Mouse (Mus musculus): Measurements from ENCODE around the gene Cyb561d2. TPM values are rescaled to one million over a fixed set of nuclear protein-coding genes. Genes with fewer than 3 reads are reported as not detected.

The Cyb561d2 gene
- polyA plus RNA-seq, 1 experiment from 2014 or later: 17.7 TPM

GRCm38 (mm10) chr9:107547957-107548356 is 6.0 kb upstream of the Cyb561d2 start:
- H3K27ac ChIP-seq (ENCODE audit: low read length): no peak overlapping the region
- 77% methylated on average over 5 of the region's 5 CpGs for WGBS
- H3K36me3 ChIP-seq (ENCODE audit: control insufficient read depth, insufficient read depth): peaks cover 9% of the 10 kb centered on the region
- H3K9ac ChIP-seq (ENCODE audit: low read length): no peak overlapping the region
- peaks cover 8% of the 10 kb centered on the region for H3K27me3 ChIP-seq (ENCODE audit: control insufficient read depth, insufficient read depth, low read length)
- H3K4me1 ChIP-seq (ENCODE audit: control insufficient read depth, insufficient read depth, low read length): peaks cover 31% of the 10 kb centered on the region
- no peak for ATAC-seq (replicated peaks; ENCODE audit: extremely low read depth, insufficient read depth, low FRiP score)
- no peak overlapping the region for H3K4me2 ChIP-seq (ENCODE audit: low read depth, low read length)
- H3K9me3 ChIP-seq (replicated peaks; ENCODE audit: control insufficient read depth, low read length): no peaks in the 10 kb centered on the region
- no peak overlapping the region for H3K4me3 ChIP-seq (ENCODE audit: low read length)

- peak within 1 kb of the TSS; percentile 41 for H3K4me2 ChIP-seq (ENCODE audit: low read depth, low read length)
- H3K9me3 ChIP-seq (replicated peaks; ENCODE audit: control insufficient read depth, low read length): no peaks in the 10 kb centered on the region
- WGBS: 2% methylated on average over 20 of the region's 20 CpGs
- peak; percentile 33; the same call in 1 of the 2 replicates for ATAC-seq (replicated peaks; ENCODE audit: extremely low read depth, insufficient read depth, low FRiP score)
- peak within 1 kb of the TSS; percentile 15; the same call in 1 of the 2 replicates for H3K9ac ChIP-seq (ENCODE audit: low read length)
- H3K27me3 ChIP-seq (ENCODE audit: control insufficient read depth, insufficient read depth, low read length): peaks cover 8% of the 10 kb centered on the region
- H3K36me3 ChIP-seq (ENCODE audit: control insufficient read depth, insufficient read depth): peaks cover 9% of the 10 kb centered on the region
- peak within 1 kb of the TSS; percentile 32 for H3K4me3 ChIP-seq (ENCODE audit: low read length)
- peak within 1 kb of the TSS; percentile 58 for H3K27ac ChIP-seq (ENCODE audit: low read length)
- H3K4me1 ChIP-seq (ENCODE audit: control insufficient read depth, insufficient read depth, low read length): peaks cover 35% of the 10 kb centered on the region
Measured at GRCm38 (mm10) chr9:107547026-107547425, 5.0 kb upstream of the Cyb561d2 start, which contains the start of gene Zmynd10. TSS of gene Zmynd10 (plus strand) at chr9:107547298.

- WGBS: 10% methylated on average over 3 of the region's 3 CpGs
- Histone ChIP-seq H3K9me3 (replicated peaks; ENCODE audit: control insufficient read depth, low read length) (no peaks in the 10 kb centered on the region), H3K9ac (ENCODE audit: low read length) (no peak overlapping the region), H3K27ac (ENCODE audit: low read length) (no peak overlapping the region), H3K4me3 (ENCODE audit: low read length) (no peak overlapping the region), H3K4me1 (ENCODE audit: control insufficient read depth, insufficient read depth, low read length) (peaks cover 31% of the 10 kb centered on the region), H3K27me3 (ENCODE audit: control insufficient read depth, insufficient read depth, low read length) (peaks cover 7% of the 10 kb centered on the region), H3K4me2 (ENCODE audit: low read depth, low read length) (no peak overlapping the region), H3K36me3 (ENCODE audit: control insufficient read depth, insufficient read depth) (peaks cover 9% of the 10 kb centered on the region)
- ATAC-seq (replicated peaks; ENCODE audit: extremely low read depth, insufficient read depth, low FRiP score): no peak
Measured at GRCm38 (mm10) chr9:107545602-107546001, 3.6 kb upstream of the Cyb561d2 start.

- no peak overlapping the region for H3K9ac ChIP-seq (ENCODE audit: low read length)
- ATAC-seq (replicated peaks; ENCODE audit: extremely low read depth, insufficient read depth, low FRiP score): no peak
- H3K4me1 ChIP-seq (ENCODE audit: control insufficient read depth, insufficient read depth, low read length): peaks cover 30% of the 10 kb centered on the region
- no peak overlapping the region for H3K4me3 ChIP-seq (ENCODE audit: low read length)
- no peak overlapping the region for H3K4me2 ChIP-seq (ENCODE audit: low read depth, low read length)
- H3K27me3 ChIP-seq (ENCODE audit: control insufficient read depth, insufficient read depth, low read length): peaks cover 3% of the 10 kb centered on the region; the same call in 1 of the 2 replicates
- H3K36me3 ChIP-seq (ENCODE audit: control insufficient read depth, insufficient read depth): peaks cover 9% of the 10 kb centered on the region
- 79% methylated on average over 10 of the region's 10 CpGs for WGBS
- H3K9me3 ChIP-seq (replicated peaks; ENCODE audit: control insufficient read depth, low read length): no peaks in the 10 kb centered on the region
- H3K27ac ChIP-seq (ENCODE audit: low read length): no peak overlapping the region
Measured at GRCm38 (mm10) chr9:107545199-107545598, 3.2 kb upstream of the Cyb561d2 start.

- Histone ChIP-seq H3K4me1 (ENCODE audit: control insufficient read depth, insufficient read depth, low read length) (peaks cover 30% of the 10 kb centered on the region), H3K27me3 (ENCODE audit: control insufficient read depth, insufficient read depth, low read length) (no peaks in the 10 kb centered on the region), H3K36me3 (ENCODE audit: control insufficient read depth, insufficient read depth) (peaks cover 9% of the 10 kb centered on the region), H3K27ac (ENCODE audit: low read length) (no peak overlapping the region), H3K4me2 (ENCODE audit: low read depth, low read length) (no peak overlapping the region), H3K9me3 (replicated peaks; ENCODE audit: control insufficient read depth, low read length) (no peaks in the 10 kb centered on the region), H3K9ac (ENCODE audit: low read length) (no peak overlapping the region), H3K4me3 (ENCODE audit: low read length) (no peak overlapping the region)
- 86% methylated on average over 12 of the region's 12 CpGs for WGBS
- no peak for ATAC-seq (replicated peaks; ENCODE audit: extremely low read depth, insufficient read depth, low FRiP score)
Measured at GRCm38 (mm10) chr9:107544729-107545128, 2.7 kb upstream of the Cyb561d2 start.

- Histone ChIP-seq H3K4me3 (ENCODE audit: low read length) (no peak overlapping the region), H3K36me3 (ENCODE audit: control insufficient read depth, insufficient read depth) (peaks cover 12% of the 10 kb centered on the region), H3K9ac (ENCODE audit: low read length) (no peak overlapping the region), H3K4me1 (ENCODE audit: control insufficient read depth, insufficient read depth, low read length) (peaks cover 30% of the 10 kb centered on the region), H3K4me2 (ENCODE audit: low read depth, low read length) (no peak overlapping the region), H3K27ac (ENCODE audit: low read length) (no peak overlapping the region), H3K9me3 (replicated peaks; ENCODE audit: control insufficient read depth, low read length) (no peaks in the 10 kb centered on the region), H3K27me3 (ENCODE audit: control insufficient read depth, insufficient read depth, low read length) (no peaks in the 10 kb centered on the region)
- 93% methylated on average over 17 of the region's 17 CpGs for WGBS
- ATAC-seq (replicated peaks; ENCODE audit: extremely low read depth, insufficient read depth, low FRiP score): no peak
Measured at GRCm38 (mm10) chr9:107544196-107544700, 2.3 kb upstream of the Cyb561d2 start.

- Histone ChIP-seq H3K9me3 (replicated peaks; ENCODE audit: control insufficient read depth, low read length) (no peaks in the 10 kb centered on the region), H3K4me1 (ENCODE audit: control insufficient read depth, insufficient read depth, low read length) (peaks cover 30% of the 10 kb centered on the region), H3K27ac (ENCODE audit: low read length) (no peak overlapping the region), H3K9ac (ENCODE audit: low read length) (no peak overlapping the region), H3K4me3 (ENCODE audit: low read length) (no peak overlapping the region), H3K27me3 (ENCODE audit: control insufficient read depth, insufficient read depth, low read length) (no peaks in the 10 kb centered on the region), H3K4me2 (ENCODE audit: low read depth, low read length) (no peak overlapping the region), H3K36me3 (ENCODE audit: control insufficient read depth, insufficient read depth) (peaks cover 22% of the 10 kb centered on the region)
- 84% methylated on average over 11 of the region's 11 CpGs for WGBS
- no peak for ATAC-seq (replicated peaks; ENCODE audit: extremely low read depth, insufficient read depth, low FRiP score)
Measured at GRCm38 (mm10) chr9:107543299-107543698, 1.3 kb upstream of the Cyb561d2 start.

GRCm38 (mm10) chr9:107542721-107543120 is 728 bp upstream of the Cyb561d2 start:
- Histone ChIP-seq H3K4me1 (ENCODE audit: control insufficient read depth, insufficient read depth, low read length) (peaks cover 30% of the 10 kb centered on the region), H3K27me3 (ENCODE audit: control insufficient read depth, insufficient read depth, low read length) (no peaks in the 10 kb centered on the region)
- 38% methylated on average over 8 of the region's 8 CpGs for WGBS

GRCm38 (mm10) chr9:107542352-107542686 is 326 bp upstream of the Cyb561d2 start:
- WGBS: 2% methylated on average over 11 of the region's 11 CpGs
- H3K4me2 ChIP-seq (ENCODE audit: low read depth, low read length): peak overlapping the region; percentile 99
- H3K27ac ChIP-seq (ENCODE audit: low read length): peak overlapping the region; percentile 59; the same call in 1 of the 2 replicates
- H3K4me1 ChIP-seq (ENCODE audit: control insufficient read depth, insufficient read depth, low read length): peaks cover 29% of the 10 kb centered on the region
- peaks cover 30% of the 10 kb centered on the region for H3K36me3 ChIP-seq (ENCODE audit: control insufficient read depth, insufficient read depth)
- H3K4me3 ChIP-seq (ENCODE audit: low read length): peak overlapping the region; percentile 92
- no peaks in the 10 kb centered on the region for H3K9me3 ChIP-seq (replicated peaks; ENCODE audit: control insufficient read depth, low read length)
- H3K27me3 ChIP-seq (ENCODE audit: control insufficient read depth, insufficient read depth, low read length): no peaks in the 10 kb centered on the region
- peak overlapping the region; percentile 90 for H3K9ac ChIP-seq (ENCODE audit: low read length)
- ATAC-seq (replicated peaks; ENCODE audit: extremely low read depth, insufficient read depth, low FRiP score): no peak; the same call in 1 of the 2 replicates

More at GRCm38 (mm10) chr9:107542721-107543120, 728 bp upstream of the Cyb561d2 start:
- ATAC-seq (replicated peaks; ENCODE audit: extremely low read depth, insufficient read depth, low FRiP score): no peak
- Histone ChIP-seq H3K4me3 (ENCODE audit: low read length) (peak overlapping the region; percentile 92), H3K36me3 (ENCODE audit: control insufficient read depth, insufficient read depth) (peaks cover 28% of the 10 kb centered on the region), H3K27ac (ENCODE audit: low read length) (no peak overlapping the region), H3K9me3 (replicated peaks; ENCODE audit: control insufficient read depth, low read length) (no peaks in the 10 kb centered on the region), H3K4me2 (ENCODE audit: low read depth, low read length) (peak overlapping the region; percentile 99), H3K9ac (ENCODE audit: low read length) (peak overlapping the region; percentile 90)
